Mouse (Mus musculus) MEL (cell line): ENCODE measurements around the gene Xpnpep1.

Experiments
- CHD2 ChIP-seq: IDR thresholded peaks from 2 replicates; pipeline ENCODE4 v1.6.1; 2011; ENCODE audit warnings: low read length, improper control_type of control experiment
- CTCF ChIP-seq, 3 experiments: IDR thresholded peaks in 2 of 3; conservative IDR thresholded peaks in 1 of 3; 2 replicates each; pipeline ENCODE4 v1.5.1; 2011 to 2012; ENCODE audit warnings: low read length in 3 of 3, low read depth in 2 of 3, mild to moderate bottlenecking in 2 of 3, improper control_type of control experiment in 1 of 3, inconsistent platforms in 1 of 3, mixed read lengths in 1 of 3, moderate library complexity in 1 of 3; ENCODE audit not compliant: control insufficient read depth in 1 of 3, insufficient read depth in 1 of 3, poor library complexity in 1 of 3, severe bottlenecking in 1 of 3
- HCFC1 ChIP-seq: IDR thresholded peaks from 2 replicates; pipeline ENCODE4 v1.6.1; 2012; ENCODE audit warnings: low read depth, mild to moderate bottlenecking, inconsistent platforms, low read length, improper control_type of control experiment, moderate library complexity
- MEF2A ChIP-seq: IDR thresholded peaks from 2 replicates; pipeline ENCODE4 v1.6.1; 2014; ENCODE audit warnings: low read depth, mild to moderate bottlenecking, inconsistent platforms, low read length, improper control_type of control experiment; ENCODE audit not compliant: poor library complexity, insufficient replicate concordance, severe bottlenecking; ENCODE audit errors: extremely low read depth
- POLR2A ChIP-seq, 2 experiments: IDR thresholded peaks; 2 replicates each; pipeline ENCODE4 v1.6.1; 2011 to 2012; ENCODE audit warnings: low read length in 2 of 2, mild to moderate bottlenecking in 2 of 2, control low read depth in 1 of 2, improper control_type of control experiment in 1 of 2, low read depth in 1 of 2, moderate library complexity in 1 of 2; ENCODE audit not compliant: control insufficient read depth in 1 of 2, insufficient read depth in 1 of 2, poor library complexity in 1 of 2

- TF ChIP-seq CTCF (IDR thresholded peaks at IDR 0.05 in 2 of 3, conservative IDR thresholded peaks at IDR 0.05 in 1 of 3; ENCODE audit: control insufficient read depth in 1 of 3, insufficient read depth in 1 of 3, low read depth in 2 of 3, low read length in 3 of 3, poor library complexity in 1 of 3, severe bottlenecking in 1 of 3) (no peak), MEF2A (no peak), POLR2A (IDR thresholded peaks at IDR 0.05; ENCODE audit: control insufficient read depth in 1 of 2, insufficient read depth in 1 of 2, low read depth in 1 of 2, low read length in 2 of 2, poor library complexity in 1 of 2) (no peak), HCFC1 (no peak), CHD2 (no peak)
Observed at GRCm38 (mm10) chr19:53051288-53051985, 11.4 kb upstream of the Xpnpep1 start.
